19 mouse cellular contexts compared by ENCODE assay signal in the genomic region with DNA sequence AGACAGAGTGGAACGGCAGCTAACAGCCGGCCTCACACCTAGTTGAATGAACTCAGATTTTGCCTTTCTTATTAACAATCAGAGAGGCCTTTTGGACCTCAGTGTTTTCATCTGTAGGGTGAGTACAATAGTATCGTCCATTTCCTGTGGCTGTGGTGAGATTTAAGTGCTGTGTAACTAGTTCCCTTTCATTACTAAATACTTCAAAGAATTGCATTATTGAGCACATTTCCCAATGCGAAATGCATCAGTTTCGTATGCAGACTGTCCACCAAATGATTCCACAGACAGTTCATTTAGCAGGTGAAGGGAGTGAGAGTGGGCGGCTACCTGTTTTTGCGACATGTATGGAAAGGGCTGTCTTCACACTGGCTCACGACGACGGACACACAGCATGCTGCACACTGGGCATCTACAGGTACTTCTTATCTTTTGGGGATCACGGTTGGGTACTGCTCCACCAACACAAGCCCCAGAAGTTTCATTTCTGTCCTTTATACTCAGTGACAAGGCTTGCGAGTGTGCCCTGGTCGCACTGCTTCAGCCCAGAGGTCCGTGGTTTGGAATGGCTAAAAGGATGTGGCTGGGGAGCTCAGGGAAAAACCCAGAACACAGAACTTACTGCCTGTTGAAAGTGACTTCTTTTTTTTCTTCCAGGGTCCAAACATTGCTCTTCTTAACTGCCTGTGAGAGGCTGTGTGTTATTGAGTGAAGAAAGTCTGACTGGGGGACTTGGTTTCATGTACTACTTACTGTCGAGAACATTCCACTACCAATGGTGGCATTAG.
"Had no signal": no experiment of that assay in that cellular context is flagged by ENCODE, and none has a peak within 500 bp of the region (broad histone marks: within the 10 kb centered on the region; RNA-seq: fewer than 3 reads in every experiment).

No protein-coding gene starts in this region.

- H3K9ac ChIP-seq: kidney, embryonic 15.5 days; limb, embryonic 12.5 days; limb, embryonic 15.5 days; liver, embryonic 14.5 days; liver, postnatal 0 days; lung, embryonic 14.5 days; midbrain, embryonic 12.5 days had no signal

- H3K27me3 ChIP-seq: kidney, embryonic 15.5 days; limb, embryonic 15.5 days; midbrain, embryonic 12.5 days had no signal

- H3K4me1 ChIP-seq: kidney, embryonic 15.5 days; limb, embryonic 15.5 days; midbrain, embryonic 12.5 days had no signal

- H3K4me2 ChIP-seq: kidney, embryonic 15.5 days; limb, embryonic 12.5 days; limb, embryonic 15.5 days; liver, embryonic 11.5 days; lung, embryonic 14.5 days; midbrain, embryonic 12.5 days had no signal

- H3K9me3 ChIP-seq: kidney, embryonic 15.5 days; limb, embryonic 12.5 days; limb, embryonic 15.5 days; midbrain, embryonic 12.5 days had no signal

- DNase-seq: kidney, adult 11 months; kidney, adult 8-10 months; kidney, postnatal 10 days; kidney, postnatal 36 days; left cerebral cortex, postnatal 4 days; liver, postnatal 0 days; lung, embryonic 14.5 days; lung, postnatal 10 days; lung, postnatal 4 days; thymus, adult 2 months; thymus, postnatal 14 days had no signal

- H3K36me3 ChIP-seq: kidney, embryonic 15.5 days; limb, embryonic 12.5 days; limb, embryonic 15.5 days; midbrain, embryonic 12.5 days had no signal

- H3K27ac ChIP-seq: kidney, embryonic 15.5 days; limb, embryonic 12.5 days; limb, embryonic 15.5 days; liver, embryonic 14.5 days; midbrain, embryonic 12.5 days; stomach, postnatal 0 days had no signal

- H3K4me3 ChIP-seq: kidney, embryonic 15.5 days; limb, embryonic 12.5 days; limb, embryonic 15.5 days; midbrain, embryonic 12.5 days had no signal

- ATAC-seq: liver, postnatal 0 days; midbrain, embryonic 16.5 days had no signal
